Mouse (Mus musculus) heart, adult 11 months (tissue): Measurements from ENCODE around the gene Krtap12-1.
"Not testable (repeated sequence)": the region's sequence is repeated elsewhere in the genome, so short reads cannot be mapped to it uniquely, and the experiment has no call there.

Source experiments
- DNase-seq: peaks from one replicate; pipeline ENCODE4 v3.0.0; 2022

Krtap12-1 gene

DNA sequence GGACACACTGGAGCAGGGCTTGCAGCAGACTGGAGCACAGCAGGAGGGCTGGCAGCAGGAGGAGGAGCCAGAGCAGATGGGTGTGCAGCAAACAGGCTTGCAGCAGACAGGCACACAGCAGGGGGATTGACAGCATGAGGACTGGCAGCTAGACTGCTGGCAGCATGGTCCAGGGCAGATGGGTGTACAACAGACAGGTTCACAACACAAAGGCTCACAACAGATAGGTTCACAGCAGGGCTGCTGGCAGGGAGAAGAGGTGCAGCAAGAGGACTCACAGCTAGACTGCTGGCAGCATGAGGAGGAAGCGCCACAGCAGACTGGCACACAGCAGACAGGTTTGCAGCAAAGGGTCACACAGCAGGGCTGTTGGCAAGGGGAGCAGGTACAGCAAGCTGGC is 30.3 kb downstream of the Krtap12-1 start:
- not testable (repeated sequence) for DNase-seq

DNA sequence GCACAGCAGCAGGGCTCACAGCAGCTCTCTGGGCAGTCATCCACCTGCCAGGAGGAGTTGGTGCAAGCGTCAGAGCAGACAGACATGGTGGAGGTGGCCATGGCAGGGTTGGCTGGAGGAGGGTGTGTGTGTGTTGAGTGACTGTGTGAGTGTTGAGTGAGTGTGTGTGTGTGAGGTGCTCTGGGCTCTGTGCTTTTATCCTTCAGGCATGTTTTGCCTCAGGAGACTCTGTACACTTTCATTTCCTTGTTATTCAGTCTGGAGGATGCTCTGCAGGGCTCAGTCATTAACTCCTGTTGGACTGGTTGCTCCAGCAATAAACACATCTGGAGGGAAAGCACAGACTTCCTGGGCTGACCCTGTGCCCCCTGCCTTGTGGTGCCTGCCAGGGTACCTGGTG is 30.9 kb downstream of the Krtap12-1 start, which contains the start of gene Gm9736:
Gene Gm9736 (minus strand): TSS at position 101 of the 400 bp plus-strand sequence.
- DNase-seq: peak; percentile 84

GRCm38 (mm10) chr10:77752312-77752711 is 31.9 kb downstream of the Krtap12-1 start:
- DNase-seq: not testable (repeated sequence)

DNA sequence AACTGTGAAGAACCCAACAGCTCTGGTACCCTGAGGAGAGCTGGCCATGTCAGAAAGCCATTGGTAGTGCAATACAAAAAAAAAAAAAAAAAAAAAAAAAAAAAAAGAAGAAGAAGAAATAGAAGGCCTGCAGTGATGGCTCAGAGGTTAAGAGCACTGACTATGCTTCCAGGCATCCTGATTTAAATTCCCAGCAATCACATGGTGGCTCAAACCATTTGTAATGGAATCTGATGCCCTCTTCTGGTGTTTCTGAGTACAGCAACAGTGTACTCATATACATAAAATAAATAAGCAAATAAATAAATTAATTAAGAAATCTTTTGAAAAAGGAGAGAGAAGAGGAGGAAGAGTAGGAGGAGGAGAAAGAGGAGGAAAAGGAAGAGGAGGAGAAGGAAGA is 33.0 kb downstream of the Krtap12-1 start:
- no peak for DNase-seq

DNA sequence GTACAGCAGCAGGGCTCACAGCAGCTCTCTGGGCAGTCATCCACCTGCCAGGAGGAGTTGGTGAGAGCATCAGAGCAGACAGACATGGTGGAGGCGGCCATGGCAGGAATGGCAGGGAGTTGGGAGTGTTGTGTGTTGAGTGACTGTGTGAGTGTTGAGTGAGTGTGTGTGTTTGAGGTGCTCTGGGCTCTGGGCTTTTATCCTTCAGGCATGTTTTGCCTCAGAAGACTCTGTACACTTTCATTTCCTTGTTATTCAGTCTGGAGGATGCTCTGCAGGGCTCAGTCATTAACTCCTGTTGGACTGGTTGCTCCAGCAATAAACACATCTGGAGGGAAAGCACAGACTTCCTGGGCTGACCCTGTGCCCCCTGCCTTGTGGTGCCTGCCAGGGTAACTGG is 39.2 kb downstream of the Krtap12-1 start, which contains the start of gene Gm3233:
Gene Gm3233 (minus strand): TSS at position 101 of the 400 bp plus-strand sequence.
- DNase-seq: peak; percentile 68

GRCm38 (mm10) chr10:77769727-77770126 is 49.3 kb downstream of the Krtap12-1 start:
- peak; percentile 81 for DNase-seq
